Mouse (Mus musculus): ENCODE results near the gene Cds1. TPM values are rescaled to one million over a fixed set of nuclear protein-coding genes. Genes with fewer than 3 reads are reported as not detected.

The Cds1 gene
- polyA plus RNA-seq, 1 experiment from 2014 or later: 0.23 TPM

DNA sequence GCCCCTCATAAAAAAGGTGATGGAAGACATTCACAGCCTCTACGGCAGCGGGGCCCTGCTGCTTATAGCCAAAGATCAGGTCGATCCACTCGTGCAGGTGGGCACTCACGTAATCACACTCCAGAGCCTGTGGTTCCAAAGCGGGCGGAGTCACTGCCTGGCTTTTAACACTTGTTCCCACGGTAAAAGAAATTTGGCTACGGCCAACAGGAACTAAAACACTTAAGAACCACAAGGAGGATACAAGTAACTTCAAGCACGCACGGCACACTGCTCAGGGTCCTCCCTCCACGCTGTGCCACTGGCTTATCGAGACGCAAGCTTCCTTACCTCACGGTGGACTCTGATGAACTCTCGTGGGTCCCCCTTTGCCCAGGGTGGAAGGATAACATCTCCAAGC lies 90.5 kb downstream of the Cds1 start:
- no peak for ATAC-seq (replicated peaks; ENCODE audit: low FRiP score)
- Histone ChIP-seq H3K4me3 (ENCODE audit: low read depth, low read length) (no peak overlapping the region), H3K36me3 (ENCODE audit: control insufficient read depth, insufficient read depth, low read length) (peaks cover 43% of the 10 kb centered on the region), H3K4me1 (replicated peaks; ENCODE audit: control insufficient read depth, insufficient read depth, low read length) (no peaks in the 10 kb centered on the region), H3K27ac (ENCODE audit: low read depth, low read length) (no peak overlapping the region), H3K9me3 (ENCODE audit: control insufficient read depth, low read length) (no peaks in the 10 kb centered on the region), H3K27me3 (replicated peaks; ENCODE audit: control insufficient read depth, insufficient read depth, low read length) (no peaks in the 10 kb centered on the region), H3K9ac (ENCODE audit: low read depth, low read length) (no peak overlapping the region), H3K4me2 (no peak overlapping the region)
- no peak for DNase-seq (ENCODE audit: low spot score)
- 93% methylated on average over 16 of the region's 16 CpGs for WGBS

DNA sequence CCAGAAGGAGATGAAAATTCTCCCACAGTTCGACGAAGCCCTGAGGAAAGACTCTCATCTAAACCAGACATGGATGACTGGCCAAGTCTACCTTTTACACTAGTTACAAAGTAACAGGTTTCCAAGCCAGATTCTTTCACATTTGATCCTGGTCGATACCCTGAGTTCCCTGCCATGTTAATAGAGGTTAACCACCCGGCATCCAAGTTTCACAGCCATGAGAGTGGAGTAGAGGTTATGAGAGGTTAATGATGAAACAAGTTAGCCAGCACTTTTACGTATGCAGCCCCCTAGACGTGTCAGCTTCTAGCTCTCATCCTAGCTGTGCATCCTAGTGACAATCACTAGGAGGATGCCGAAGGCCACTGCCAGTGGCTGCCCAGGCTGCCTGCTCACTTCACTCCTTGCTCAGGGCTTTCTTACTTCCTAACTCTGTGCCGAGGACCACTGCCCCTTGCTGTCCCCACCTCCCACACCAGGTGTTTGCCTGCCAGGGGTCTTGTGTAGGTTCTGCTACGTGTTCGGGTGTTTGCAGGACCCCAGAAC lies 94.0 kb downstream of the Cds1 start:
- Histone ChIP-seq H3K9me3 (ENCODE audit: control insufficient read depth, low read length) (no peaks in the 10 kb centered on the region), H3K36me3 (ENCODE audit: control insufficient read depth, insufficient read depth, low read length) (peaks cover 37% of the 10 kb centered on the region), H3K4me3 (ENCODE audit: low read depth, low read length) (no peak overlapping the region), H3K4me1 (replicated peaks; ENCODE audit: control insufficient read depth, insufficient read depth, low read length) (no peaks in the 10 kb centered on the region), H3K27me3 (replicated peaks; ENCODE audit: control insufficient read depth, insufficient read depth, low read length) (no peaks in the 10 kb centered on the region), H3K9ac (ENCODE audit: low read depth, low read length) (no peak overlapping the region), H3K27ac (ENCODE audit: low read depth, low read length) (no peak overlapping the region), H3K4me2 (no peak overlapping the region)
- no peak for DNase-seq (ENCODE audit: low spot score)
- WGBS: 91% methylated on average over 10 of the region's 10 CpGs
- no peak for ATAC-seq (replicated peaks; ENCODE audit: low FRiP score)

- 91% methylated on average over 18 of the region's 18 CpGs for WGBS
- DNase-seq (ENCODE audit: low spot score): no peak
- Histone ChIP-seq H3K4me2 (no peak overlapping the region), H3K4me3 (ENCODE audit: low read depth, low read length) (no peak overlapping the region), H3K27ac (ENCODE audit: low read depth, low read length) (no peak overlapping the region), H3K9me3 (ENCODE audit: control insufficient read depth, low read length) (no peaks in the 10 kb centered on the region), H3K9ac (ENCODE audit: low read depth, low read length) (no peak overlapping the region), H3K36me3 (ENCODE audit: control insufficient read depth, insufficient read depth, low read length) (peaks cover 35% of the 10 kb centered on the region), H3K4me1 (replicated peaks; ENCODE audit: control insufficient read depth, insufficient read depth, low read length) (no peaks in the 10 kb centered on the region), H3K27me3 (replicated peaks; ENCODE audit: control insufficient read depth, insufficient read depth, low read length) (no peaks in the 10 kb centered on the region)
- ATAC-seq (replicated peaks; ENCODE audit: low FRiP score): no peak
Observed at GRCm38 (mm10) chr5:101861786-101862571, 97.0 kb downstream of the Cds1 start.

GRCm38 (mm10) chr5:101862651-101863050 lies 97.7 kb downstream of the Cds1 start:
- Histone ChIP-seq H3K4me2 (no peak overlapping the region), H3K27ac (ENCODE audit: low read depth, low read length) (no peak overlapping the region), H3K4me3 (ENCODE audit: low read depth, low read length) (no peak overlapping the region), H3K9me3 (ENCODE audit: control insufficient read depth, low read length) (no peaks in the 10 kb centered on the region), H3K27me3 (replicated peaks; ENCODE audit: control insufficient read depth, insufficient read depth, low read length) (no peaks in the 10 kb centered on the region), H3K36me3 (ENCODE audit: control insufficient read depth, insufficient read depth, low read length) (peaks cover 33% of the 10 kb centered on the region), H3K4me1 (replicated peaks; ENCODE audit: control insufficient read depth, insufficient read depth, low read length) (no peaks in the 10 kb centered on the region), H3K9ac (ENCODE audit: low read depth, low read length) (no peak overlapping the region)
- DNase-seq (ENCODE audit: low spot score) (no peak), ATAC-seq (replicated peaks; ENCODE audit: low FRiP score) (no peak)
- WGBS: 88% methylated on average over 8 of the region's 8 CpGs

GRCm38 (mm10) chr5:101863946-101864345 lies 99.0 kb downstream of the Cds1 start:
- Histone ChIP-seq H3K4me1 (replicated peaks; ENCODE audit: control insufficient read depth, insufficient read depth, low read length) (no peaks in the 10 kb centered on the region), H3K9ac (ENCODE audit: low read depth, low read length) (no peak overlapping the region), H3K4me2 (no peak overlapping the region), H3K27me3 (replicated peaks; ENCODE audit: control insufficient read depth, insufficient read depth, low read length) (no peaks in the 10 kb centered on the region), H3K36me3 (ENCODE audit: control insufficient read depth, insufficient read depth, low read length) (peaks cover 39% of the 10 kb centered on the region), H3K4me3 (ENCODE audit: low read depth, low read length) (no peak overlapping the region), H3K9me3 (ENCODE audit: control insufficient read depth, low read length) (no peaks in the 10 kb centered on the region), H3K27ac (ENCODE audit: low read depth, low read length) (no peak overlapping the region)
- WGBS: 83% methylated on average over 6 of the region's 6 CpGs
- no peak for ATAC-seq (replicated peaks; ENCODE audit: low FRiP score)
- DNase-seq (ENCODE audit: low spot score): no peak

DNA sequence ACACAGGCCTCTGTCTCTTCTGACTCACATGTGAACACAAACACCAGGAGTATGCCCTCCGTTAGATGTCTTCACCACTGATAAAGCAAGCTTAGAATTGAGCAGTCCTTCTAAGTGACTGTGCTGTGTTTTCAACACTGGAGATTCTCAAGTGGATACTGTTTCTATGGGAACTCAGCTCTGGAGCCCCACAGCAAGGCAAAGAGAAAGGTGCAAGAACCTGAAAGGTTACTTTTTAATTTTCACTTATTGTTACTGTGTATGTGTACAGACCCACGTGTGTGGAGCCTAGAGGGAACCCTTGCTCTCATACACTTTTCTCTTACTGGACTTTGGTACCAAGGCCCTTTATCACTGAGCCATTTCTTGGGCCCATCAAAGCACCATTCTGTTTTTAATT lies 101.8 kb downstream of the Cds1 start:
- no peak overlapping the region for H3K4me2 ChIP-seq
- no peaks in the 10 kb centered on the region for H3K27me3 ChIP-seq (replicated peaks; ENCODE audit: control insufficient read depth, insufficient read depth, low read length)
- H3K9me3 ChIP-seq (ENCODE audit: control insufficient read depth, low read length): no peaks in the 10 kb centered on the region
- no peak overlapping the region for H3K27ac ChIP-seq (ENCODE audit: low read depth, low read length)
- no peak overlapping the region for H3K4me3 ChIP-seq (ENCODE audit: low read depth, low read length)
- WGBS: 78% methylated on average over 2 of the region's 2 CpGs
- H3K4me1 ChIP-seq (replicated peaks; ENCODE audit: control insufficient read depth, insufficient read depth, low read length): no peaks in the 10 kb centered on the region
- H3K9ac ChIP-seq (ENCODE audit: low read depth, low read length): no peak overlapping the region
- ATAC-seq (replicated peaks; ENCODE audit: low FRiP score): no peak
- DNase-seq (ENCODE audit: low spot score): no peak
- H3K36me3 ChIP-seq (ENCODE audit: control insufficient read depth, insufficient read depth, low read length): peaks cover 47% of the 10 kb centered on the region

Other genes with a start within 250 kb of the Cds1 start
- gene Nkx6-1, start 100.1 kb upstream of the Cds1 start, polyA plus RNA-seq (2014; fragmentation: Nextera tagmentation; extraction: Ambion mirVana): 0.37 and 0.60 TPM in 2 replicates